Mouse (Mus musculus): ENCODE measurements around the gene Pfn1. TPM values are rescaled to one million over a fixed set of nuclear protein-coding genes. Genes with fewer than 3 reads are reported as not detected.
A peak's percentile ranks its signal among the peaks of the same experiment; 100 is the strongest.

The Pfn1 gene
- polyA plus RNA-seq, 1 experiment: 479 TPM

GRCm38 (mm10) chr11:70645461-70646258, 8.8 kb downstream of the Pfn1 start:
- TF ChIP-seq CTCF (IDR thresholded peaks at IDR 0.05; ENCODE audit: borderline replicate concordance, extremely low read depth, insufficient read depth, insufficient read length) (no peak), POLR2A (IDR thresholded peaks at IDR 0.05; ENCODE audit: borderline replicate concordance, extremely low read depth, insufficient read depth, insufficient read length, poor library complexity, severe bottlenecking) (no peak)
- DNase-seq (ENCODE audit: low read depth): no peak

- no peak for DNase-seq (ENCODE audit: low read depth)
- no peak for TF ChIP-seq POLR2A (IDR thresholded peaks at IDR 0.05; ENCODE audit: borderline replicate concordance, extremely low read depth, insufficient read depth, insufficient read length, poor library complexity, severe bottlenecking)
- TF ChIP-seq CTCF (IDR thresholded peaks at IDR 0.05; ENCODE audit: borderline replicate concordance, extremely low read depth, insufficient read depth, insufficient read length): no peak
Observed at GRCm38 (mm10) chr11:70644564-70645103, 9.8 kb downstream of the Pfn1 start.

GRCm38 (mm10) chr11:70643051-70643450, 11.4 kb downstream of the Pfn1 start:
- no peak for TF ChIP-seq POLR2A (IDR thresholded peaks at IDR 0.05; ENCODE audit: borderline replicate concordance, extremely low read depth, insufficient read depth, insufficient read length, poor library complexity, severe bottlenecking)
- TF ChIP-seq CTCF (IDR thresholded peaks at IDR 0.05; ENCODE audit: borderline replicate concordance, extremely low read depth, insufficient read depth, insufficient read length): no peak
- no peak for DNase-seq (ENCODE audit: low read depth)

- TF ChIP-seq CTCF (IDR thresholded peaks at IDR 0.05; ENCODE audit: borderline replicate concordance, extremely low read depth, insufficient read depth, insufficient read length) (no peak), POLR2A (IDR thresholded peaks at IDR 0.05; ENCODE audit: borderline replicate concordance, extremely low read depth, insufficient read depth, insufficient read length, poor library complexity, severe bottlenecking) (no peak)
- no peak for DNase-seq (ENCODE audit: low read depth)
Observed at GRCm38 (mm10) chr11:70641241-70641640, 13.2 kb downstream of the Pfn1 start.

GRCm38 (mm10) chr11:70639976-70640375, 14.5 kb downstream of the Pfn1 start:
- TF ChIP-seq CTCF (IDR thresholded peaks at IDR 0.05; ENCODE audit: borderline replicate concordance, extremely low read depth, insufficient read depth, insufficient read length) (no peak), POLR2A (IDR thresholded peaks at IDR 0.05; ENCODE audit: borderline replicate concordance, extremely low read depth, insufficient read depth, insufficient read length, poor library complexity, severe bottlenecking) (no peak)
- DNase-seq (ENCODE audit: low read depth): no peak

- DNase-seq (ENCODE audit: low read depth): no peak
- TF ChIP-seq CTCF (IDR thresholded peaks at IDR 0.05; ENCODE audit: borderline replicate concordance, extremely low read depth, insufficient read depth, insufficient read length) (no peak), POLR2A (IDR thresholded peaks at IDR 0.05; ENCODE audit: borderline replicate concordance, extremely low read depth, insufficient read depth, insufficient read length, poor library complexity, severe bottlenecking) (no peak)
Observed at GRCm38 (mm10) chr11:70638714-70639278, 15.6 kb downstream of the Pfn1 start, which contains the start of gene Gp1ba. Gene Gp1ba, plus strand, starts transcription at chr11:70639122.

GRCm38 (mm10) chr11:70638293-70638692, 16.2 kb downstream of the Pfn1 start:
- no peak for DNase-seq (ENCODE audit: low read depth)
- TF ChIP-seq POLR2A (IDR thresholded peaks at IDR 0.05; ENCODE audit: borderline replicate concordance, extremely low read depth, insufficient read depth, insufficient read length, poor library complexity, severe bottlenecking) (no peak), CTCF (IDR thresholded peaks at IDR 0.05; ENCODE audit: borderline replicate concordance, extremely low read depth, insufficient read depth, insufficient read length) (no peak)

- TF ChIP-seq CTCF (IDR thresholded peaks at IDR 0.05; ENCODE audit: borderline replicate concordance, extremely low read depth, insufficient read depth, insufficient read length): no peak
- TF ChIP-seq POLR2A (IDR thresholded peaks at IDR 0.05; ENCODE audit: borderline replicate concordance, extremely low read depth, insufficient read depth, insufficient read length, poor library complexity, severe bottlenecking): no peak
- no peak for DNase-seq (ENCODE audit: low read depth)
Observed at GRCm38 (mm10) chr11:70637764-70638163, 16.7 kb downstream of the Pfn1 start.

- DNase-seq (ENCODE audit: low read depth): no peak
- TF ChIP-seq CTCF (IDR thresholded peaks at IDR 0.05; ENCODE audit: borderline replicate concordance, extremely low read depth, insufficient read depth, insufficient read length) (no peak), POLR2A (IDR thresholded peaks at IDR 0.05; ENCODE audit: borderline replicate concordance, extremely low read depth, insufficient read depth, insufficient read length, poor library complexity, severe bottlenecking) (no peak)
Observed at GRCm38 (mm10) chr11:70635601-70636000, 18.8 kb downstream of the Pfn1 start.

GRCm38 (mm10) chr11:70630129-70630528, 24.3 kb downstream of the Pfn1 start:
- no peak for DNase-seq (ENCODE audit: low read depth)
- no peak for TF ChIP-seq POLR2A (IDR thresholded peaks at IDR 0.05; ENCODE audit: borderline replicate concordance, extremely low read depth, insufficient read depth, insufficient read length, poor library complexity, severe bottlenecking)
- TF ChIP-seq CTCF (IDR thresholded peaks at IDR 0.05; ENCODE audit: borderline replicate concordance, extremely low read depth, insufficient read depth, insufficient read length): no peak

GRCm38 (mm10) chr11:70629557-70629956, 24.9 kb downstream of the Pfn1 start:
- TF ChIP-seq CTCF (IDR thresholded peaks at IDR 0.05; ENCODE audit: borderline replicate concordance, extremely low read depth, insufficient read depth, insufficient read length) (peak; percentile 40; the same call in 1 of the 2 replicates), POLR2A (IDR thresholded peaks at IDR 0.05; ENCODE audit: borderline replicate concordance, extremely low read depth, insufficient read depth, insufficient read length, poor library complexity, severe bottlenecking) (no peak)
- peak; percentile 52 for DNase-seq (ENCODE audit: low read depth)

All from brain, embryonic 14.5 days (tissue).